Mouse (Mus musculus) heart, postnatal 0 days (tissue): ENCODE measurements around the gene Hdac4. TPM values are rescaled to one million over a fixed set of nuclear protein-coding genes. Genes with fewer than 3 reads are reported as not detected.

Experiments used
- ATAC-seq: fragments of 200-750 bp; cut with Nextera tagmentation; 2 replicates; pipeline ENCODE4 v1.8.0; 2017; ENCODE audit warnings: low read depth, moderate number of reproducible peaks, moderate library complexity; ENCODE audit not compliant: insufficient read depth
- DNase-seq: peaks from one replicate; pipeline ENCODE4 v3.0.0-alpha.2; 2016; ENCODE audit warnings: low spot score
- H3K27ac ChIP-seq: fragments of 300-500 bp; sonication (generic); 2 replicates; pipeline ENCODE4 v1.5.1; 2014; ENCODE audit warnings: low read depth, mild to moderate bottlenecking
- H3K27me3 ChIP-seq: fragments of 300-500 bp; sonication (generic); 2 replicates; pipeline ENCODE4 v1.6.1; 2014; ENCODE audit warnings: low read length, mixed read lengths; ENCODE audit not compliant: control insufficient read depth, insufficient read depth
- H3K36me3 ChIP-seq: fragments of 300-500 bp; sonication (generic); replicated peaks from 2 replicates; pipeline ENCODE4 v1.6.1; 2014; ENCODE audit warnings: low read length, mixed read lengths; ENCODE audit not compliant: control insufficient read depth, insufficient read depth
- H3K4me1 ChIP-seq: fragments of 300-500 bp; sonication (generic); 2 replicates; pipeline ENCODE4 v1.6.1; 2014; ENCODE audit warnings: antibody characterized with exemption; ENCODE audit not compliant: control insufficient read depth, insufficient read depth
- H3K4me2 ChIP-seq: fragments of 300-500 bp; sonication (generic); 2 replicates; pipeline ENCODE4 v1.6.1; 2014; ENCODE audit warnings: low read depth, mild to moderate bottlenecking, low read length, moderate library complexity
- H3K4me3 ChIP-seq: fragments of 300-500 bp; sonication (generic); 2 replicates; pipeline ENCODE4 v1.5.1; 2014; ENCODE audit warnings: low read depth, low read length
- H3K9ac ChIP-seq: fragments of 300-500 bp; sonication (generic); replicated peaks from 2 replicates; pipeline ENCODE4 v1.6.1; 2014; ENCODE audit warnings: low read depth, low read length, mixed read lengths
- H3K9me3 ChIP-seq: fragments of 300-500 bp; sonication (generic); replicated peaks from 2 replicates; pipeline ENCODE4 v1.6.1; 2016; ENCODE audit warnings: low read length; ENCODE audit not compliant: control insufficient read depth
- CTCF ChIP-seq: IDR thresholded peaks from 2 replicates; pipeline ENCODE4 v1.5.1; 2016; ENCODE audit warnings: antibody characterized with exemption, control low read depth, low read depth
- EP300 ChIP-seq: IDR thresholded peaks from 2 replicates; pipeline ENCODE4 v1.6.1; 2016; ENCODE audit warnings: antibody characterized with exemption, low read depth
- WGBS: fragments of 180-500 bp; shearing (Covaris S2); extraction: QIAGEN DNeasy Blood & Tissue Kit; methylation state at CpG from one replicate; pipeline ENCODE4 v1.1.7; 2014; 5-methylcytosine and 5-hydroxymethylcytosine counted together
- polyA plus RNA-seq: library from polyadenylated mRNA; unstranded; fragments of >200 nt; fragmentation: Nextera tagmentation; extraction: Ambion mirVana; gene quantifications from 2 replicates; pipeline ENCODE4 v1.2.1, GENCODE M21; 2015
- total RNA-seq: library from RNA; depleted of rRNA; stranded (reverse); fragments of >200 nt; gene quantifications from 2 replicates; pipeline ENCODE4 v1.2.3, GENCODE M21; 2014; ENCODE audit warnings: low replicate concordance

The Hdac4 gene
- total and polyA plus RNA-seq, 2 experiments from 2014 or later: 6.8 to 13.0 TPM

DNA sequence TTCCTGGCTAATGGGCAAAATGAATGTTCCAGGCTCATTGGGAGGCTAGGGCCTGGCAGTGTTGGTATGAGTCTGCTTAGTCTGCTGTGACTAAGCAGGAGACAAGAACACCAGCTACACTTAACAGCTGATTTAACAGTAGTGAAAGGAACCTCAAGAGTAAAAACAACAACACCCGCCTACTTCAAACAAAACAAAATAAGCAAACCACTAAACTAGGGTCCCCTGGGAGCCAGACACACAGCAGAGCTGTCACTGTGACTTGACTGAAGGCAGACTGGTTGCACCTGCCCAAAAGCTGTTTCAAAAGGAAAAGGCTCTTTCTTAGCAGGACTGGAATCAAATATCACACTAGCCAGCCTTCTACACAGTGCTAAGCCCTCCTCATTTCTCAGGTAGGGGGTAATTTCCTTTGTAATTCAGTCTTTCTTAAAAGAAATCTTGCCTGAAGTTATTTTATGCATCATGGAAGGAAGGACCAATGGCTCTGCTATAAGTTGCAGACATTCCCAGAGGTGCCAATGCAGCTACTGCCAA, 109.2 kb downstream of the Hdac4 start:
- Histone ChIP-seq H3K4me2 (no peak overlapping the region), H3K4me1 (peaks cover 43% of the 10 kb centered on the region), H3K27me3 (no peaks in the 10 kb centered on the region), H3K9me3 (no peaks in the 10 kb centered on the region), H3K4me3 (no peak overlapping the region), H3K36me3 (no peaks in the 10 kb centered on the region), H3K9ac (no peak overlapping the region), H3K27ac (peak overlapping the region; percentile 11; the same call in 1 of the 2 replicates)
- TF ChIP-seq EP300: no peak
- TF ChIP-seq CTCF: no peak
- no peak for DNase-seq
- 78% methylated on average over 1 of the region's 1 CpGs for WGBS
- no peak for ATAC-seq

DNA sequence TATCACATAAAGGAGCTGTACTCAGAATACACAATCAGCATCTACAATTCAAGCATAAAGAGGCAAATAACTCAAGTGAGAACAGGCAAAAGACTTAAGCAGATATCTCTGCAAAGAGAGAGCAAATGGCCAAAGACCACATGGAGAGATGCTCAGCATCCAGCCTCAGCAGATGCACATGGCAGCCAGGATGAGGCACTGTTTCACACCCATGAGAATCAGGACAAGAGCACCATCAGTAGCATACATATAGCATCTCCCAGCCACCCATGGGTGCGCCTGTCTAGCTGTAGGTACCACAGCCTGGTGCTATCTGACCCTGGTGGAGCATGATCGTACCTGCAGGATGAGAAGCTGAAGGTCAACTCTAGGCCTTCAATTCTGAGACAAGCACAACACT, 110.8 kb downstream of the Hdac4 start:
- ATAC-seq (no peak), DNase-seq (no peak)
- 93% methylated on average over 2 of the region's 2 CpGs for WGBS
- TF ChIP-seq CTCF (no peak), EP300 (no peak)
- H3K9ac ChIP-seq: no peak overlapping the region
- no peaks in the 10 kb centered on the region for H3K9me3 ChIP-seq
- H3K4me1 ChIP-seq: peaks cover 54% of the 10 kb centered on the region
- H3K4me3 ChIP-seq: no peak overlapping the region
- H3K27me3 ChIP-seq: no peaks in the 10 kb centered on the region
- H3K36me3 ChIP-seq: no peaks in the 10 kb centered on the region
- no peak overlapping the region for H3K27ac ChIP-seq
- no peak overlapping the region for H3K4me2 ChIP-seq

DNA sequence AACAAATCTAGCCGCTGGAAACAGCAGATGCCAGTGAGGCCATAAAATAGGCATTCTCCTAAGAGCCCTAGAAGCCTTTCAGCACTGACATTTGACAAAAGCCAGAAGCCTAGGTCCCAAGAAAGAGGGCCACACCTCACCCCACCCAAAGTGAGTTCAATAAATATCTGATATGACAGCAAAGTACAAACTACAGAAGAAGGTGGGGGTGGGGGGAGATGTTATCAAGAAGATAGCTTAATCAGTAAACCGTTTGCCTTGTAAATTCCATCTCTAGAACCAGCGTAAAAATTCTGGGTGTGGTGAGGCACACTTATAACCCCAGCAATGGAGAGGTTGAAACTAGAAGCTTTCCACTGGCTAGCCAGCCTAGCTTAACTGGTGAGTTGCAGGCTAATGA, 111.5 kb downstream of the Hdac4 start:
- Histone ChIP-seq H3K9ac (no peak overlapping the region), H3K36me3 (no peaks in the 10 kb centered on the region), H3K9me3 (no peaks in the 10 kb centered on the region), H3K27ac (peak overlapping the region; percentile 73), H3K4me2 (no peak overlapping the region), H3K4me3 (no peak overlapping the region), H3K27me3 (no peaks in the 10 kb centered on the region), H3K4me1 (peaks cover 54% of the 10 kb centered on the region)
- TF ChIP-seq CTCF (no peak), EP300 (no peak)
- WGBS: 19% methylated on average over 3 of the region's 3 CpGs
- ATAC-seq (no peak), DNase-seq (peak; percentile 51)

DNA sequence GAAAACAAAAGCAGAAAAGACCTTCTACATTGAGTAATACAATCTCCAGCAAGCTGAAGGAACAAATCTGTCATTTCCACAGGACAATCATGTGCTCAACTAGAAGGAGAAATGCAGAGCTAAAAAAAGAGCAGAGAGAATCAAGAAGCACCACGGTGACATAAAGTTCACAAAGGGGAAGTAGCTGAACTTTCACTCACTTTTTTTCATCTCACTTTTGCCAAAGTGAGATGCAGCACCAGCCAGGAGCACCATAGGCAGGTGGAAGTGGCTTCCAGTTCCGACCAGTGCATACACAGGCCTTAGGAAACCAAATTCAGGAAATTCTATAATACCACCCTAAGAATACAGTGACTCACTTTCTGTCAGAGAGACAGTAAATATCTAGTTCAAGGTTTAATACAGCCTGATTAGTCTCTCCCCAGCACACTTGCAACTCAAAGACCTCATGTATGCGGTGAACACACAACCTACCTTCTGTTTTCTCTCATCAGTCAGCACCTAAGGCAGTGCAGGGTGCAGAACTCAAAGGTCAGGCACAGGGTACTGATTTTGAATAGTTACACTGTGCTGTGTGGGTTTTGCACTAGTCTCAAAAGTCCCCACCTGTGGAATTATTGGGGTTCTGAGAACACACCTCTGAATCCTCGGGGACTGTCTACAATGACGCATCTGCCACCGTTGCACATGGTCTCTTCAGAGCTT, 112.5 kb downstream of the Hdac4 start:
- no peaks in the 10 kb centered on the region for H3K36me3 ChIP-seq
- no peaks in the 10 kb centered on the region for H3K27me3 ChIP-seq
- 41% methylated on average over 6 of the region's 6 CpGs for WGBS
- peaks cover 54% of the 10 kb centered on the region for H3K4me1 ChIP-seq
- TF ChIP-seq CTCF (no peak), EP300 (no peak)
- H3K4me3 ChIP-seq: no peak overlapping the region
- ATAC-seq (no peak), DNase-seq (no peak)
- H3K27ac ChIP-seq: peak overlapping the region; percentile 73
- H3K9me3 ChIP-seq: no peaks in the 10 kb centered on the region
- no peak overlapping the region for H3K9ac ChIP-seq
- H3K4me2 ChIP-seq: no peak overlapping the region

DNA sequence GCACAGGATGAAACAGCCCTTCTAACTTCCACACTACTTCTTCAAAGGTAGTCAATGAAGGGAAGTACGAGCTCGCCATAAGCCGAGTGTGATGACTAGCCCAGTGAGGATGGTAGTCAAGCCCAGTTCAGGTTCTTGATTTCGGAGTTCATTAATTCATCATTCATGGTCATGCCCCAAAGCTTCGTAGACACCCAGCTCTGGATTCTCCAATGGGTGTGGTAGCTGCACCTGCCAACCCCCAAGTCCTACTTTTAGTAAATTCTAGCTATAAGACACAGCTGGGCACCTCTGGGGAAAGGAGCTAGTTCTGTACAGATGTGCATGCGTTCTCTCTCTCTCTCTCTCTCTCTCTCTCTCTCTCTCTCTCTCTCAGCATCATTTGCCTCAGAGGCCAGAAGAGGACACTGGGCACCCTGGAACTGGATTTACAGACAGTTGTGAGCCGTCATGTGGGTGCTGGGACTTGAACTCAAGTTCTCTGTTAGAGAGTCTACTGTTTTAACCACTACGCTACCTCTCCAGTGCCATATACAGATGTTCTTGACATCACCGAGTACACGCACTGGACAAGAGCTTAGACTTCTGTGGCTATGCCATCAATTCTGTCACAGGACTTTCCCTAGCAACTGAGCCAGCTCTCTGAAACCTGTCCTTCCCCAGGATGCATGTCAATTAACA, 113.2 kb downstream of the Hdac4 start:
- Histone ChIP-seq H3K4me2 (no peak overlapping the region), H3K36me3 (no peaks in the 10 kb centered on the region), H3K27me3 (no peaks in the 10 kb centered on the region), H3K4me1 (peaks cover 50% of the 10 kb centered on the region), H3K27ac (peak overlapping the region; percentile 73; the same call in 1 of the 2 replicates), H3K9ac (no peak overlapping the region), H3K4me3 (no peak overlapping the region), H3K9me3 (no peaks in the 10 kb centered on the region)
- no peak for DNase-seq
- 88% methylated on average over 10 of the region's 10 CpGs for WGBS
- TF ChIP-seq EP300 (no peak), CTCF (no peak)
- ATAC-seq: no peak
